Mouse (Mus musculus) gastrocnemius, postnatal 4 days (tissue): ENCODE data around the gene Boll. TPM values are rescaled to one million over a fixed set of nuclear protein-coding genes. Genes with fewer than 3 reads are reported as not detected.

ENCODE experiments used
- DNase-seq, 2 experiments: peaks; one replicate each; pipeline ENCODE4 v3.0.0; 2021 to 2022; ENCODE audit warnings: low spot score in 2 of 2, mixed read lengths in 2 of 2
- total RNA-seq, 2 experiments: library from RNA; stranded (reverse); gene quantifications; 2 replicates each; pipeline ENCODE4 v1.2.3; 2021

Gene Boll
- total RNA-seq, 2 experiments from 2014 or later = 0.41 to 0.54 TPM

GRCm38 (mm10) chr1:55239237-55239636 is 124.0 kb downstream of the Boll start:
- DNase-seq = peak in 1 of 2 experiments; percentile 11

- peak in 1 of 2 experiments; percentile 7 for DNase-seq
Measured at GRCm38 (mm10) chr1:55238496-55238895, 124.8 kb downstream of the Boll start.

GRCm38 (mm10) chr1:55237643-55238161 is 125.6 kb downstream of the Boll start:
- peak in 1 of 2 experiments; percentile 16 for DNase-seq

- peak; percentile 93 to 98 for DNase-seq
Measured at GRCm38 (mm10) chr1:55236890-55237642, 126.2 kb downstream of the Boll start, which contains the start of gene Mars2. Gene Mars2 (plus strand): TSS chr1:55237177.

GRCm38 (mm10) chr1:55236487-55236886 is 126.8 kb downstream of the Boll start:
- DNase-seq = no peak

GRCm38 (mm10) chr1:55234910-55235520 is 128.3 kb downstream of the Boll start:
- peak in 1 of 2 experiments; percentile 3 for DNase-seq

GRCm38 (mm10) chr1:55228256-55228884 is 134.9 kb downstream of the Boll start:
- peak in 1 of 2 experiments; percentile 3 for DNase-seq

- DNase-seq = peak in 1 of 2 experiments; percentile 5
Measured at GRCm38 (mm10) chr1:55227376-55227775, 135.9 kb downstream of the Boll start.

GRCm38 (mm10) chr1:55226011-55226857 is 137.0 kb downstream of the Boll start, which contains the start of gene Rftn2:
Gene Rftn2 (minus strand): TSS chr1:55226782.
- peak in 1 of 2 experiments; percentile 42 for DNase-seq

GRCm38 (mm10) chr1:55225398-55225797 is 137.9 kb downstream of the Boll start:
- DNase-seq = peak in 1 of 2 experiments; percentile 28

GRCm38 (mm10) chr1:55224111-55224510 is 139.2 kb downstream of the Boll start:
- DNase-seq = no peak

GRCm38 (mm10) chr1:55223026-55223425 is 140.2 kb downstream of the Boll start:
- DNase-seq = no peak

GRCm38 (mm10) chr1:55221352-55221751 is 141.9 kb downstream of the Boll start:
- no peak for DNase-seq

GRCm38 (mm10) chr1:55217191-55217590 is 146.1 kb downstream of the Boll start:
- DNase-seq = no peak

- DNase-seq = no peak
Measured at GRCm38 (mm10) chr1:55215185-55215813, 148.0 kb downstream of the Boll start.

GRCm38 (mm10) chr1:55213936-55214335 is 149.3 kb downstream of the Boll start:
- DNase-seq = no peak

- DNase-seq = no peak
Measured at GRCm38 (mm10) chr1:55213475-55213874, 149.8 kb downstream of the Boll start.

GRCm38 (mm10) chr1:55212771-55213170 is 150.5 kb downstream of the Boll start:
- DNase-seq = no peak

GRCm38 (mm10) chr1:55211081-55211480 is 152.2 kb downstream of the Boll start:
- no peak for DNase-seq
